Mouse (Mus musculus): ENCODE results near the gene Zmiz1.

Zmiz1 gene

DNA sequence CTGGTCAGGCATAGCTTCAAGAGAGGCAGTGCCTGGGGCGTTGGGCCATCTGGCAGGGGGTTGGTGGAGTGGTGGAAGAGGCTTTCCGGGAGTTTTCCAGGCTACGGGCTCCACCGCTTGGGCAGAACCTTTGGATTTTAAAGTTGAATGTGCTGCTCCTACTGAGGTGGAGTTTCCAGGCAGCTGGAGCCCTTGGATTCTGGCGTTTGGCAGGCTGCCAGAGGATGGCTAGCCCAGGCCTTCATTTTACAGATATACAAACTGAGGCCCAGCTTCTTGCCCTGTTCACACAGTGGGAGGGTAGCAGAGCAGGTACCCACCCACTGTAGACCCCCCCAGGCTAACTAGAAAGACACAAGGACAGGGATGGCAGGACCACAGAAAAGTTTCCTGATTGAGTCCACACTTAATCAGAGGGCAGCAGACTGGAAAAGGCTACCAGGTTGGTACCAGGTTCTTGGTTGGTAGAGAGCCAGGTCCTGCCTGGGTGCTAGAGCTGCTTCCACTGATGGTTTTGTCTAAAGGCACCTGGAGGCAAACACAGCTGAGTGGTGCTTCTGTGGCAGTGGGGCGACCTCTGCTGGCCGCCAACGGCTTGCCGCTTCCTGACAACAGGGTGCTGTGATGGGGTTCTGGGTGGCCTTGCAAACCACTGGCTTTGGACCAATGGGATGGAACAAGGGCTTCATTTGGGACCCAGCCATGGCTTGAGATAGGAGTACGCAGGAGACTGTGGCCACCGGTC, 106.5 kb downstream of the Zmiz1 start:
- peak; percentile 90 for DNase-seq

DNA sequence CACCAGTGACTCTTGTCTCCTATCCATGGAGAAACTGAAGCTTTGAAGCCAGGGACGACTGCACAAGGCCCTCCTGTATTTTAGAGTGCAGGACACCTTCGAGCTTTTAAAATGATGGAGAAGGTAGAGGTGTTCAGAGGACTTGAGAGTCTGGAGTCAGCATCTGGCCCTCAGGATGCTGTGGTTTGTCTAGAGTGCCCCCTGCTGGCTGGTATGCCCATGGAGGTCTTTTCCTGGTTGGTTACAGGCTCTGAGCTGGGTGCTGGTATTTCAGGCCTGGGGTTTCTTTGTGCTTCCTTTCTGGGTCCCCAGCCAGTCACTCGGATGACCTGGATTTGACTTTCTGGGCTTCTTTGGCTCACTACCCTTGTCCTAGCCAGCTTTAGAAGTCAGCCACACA, 108.3 kb downstream of the Zmiz1 start:
- DNase-seq: peak; percentile 69

- no peak for DNase-seq
Measured at GRCm38 (mm10) chr14:25567837-25568236, 108.9 kb downstream of the Zmiz1 start.

DNA sequence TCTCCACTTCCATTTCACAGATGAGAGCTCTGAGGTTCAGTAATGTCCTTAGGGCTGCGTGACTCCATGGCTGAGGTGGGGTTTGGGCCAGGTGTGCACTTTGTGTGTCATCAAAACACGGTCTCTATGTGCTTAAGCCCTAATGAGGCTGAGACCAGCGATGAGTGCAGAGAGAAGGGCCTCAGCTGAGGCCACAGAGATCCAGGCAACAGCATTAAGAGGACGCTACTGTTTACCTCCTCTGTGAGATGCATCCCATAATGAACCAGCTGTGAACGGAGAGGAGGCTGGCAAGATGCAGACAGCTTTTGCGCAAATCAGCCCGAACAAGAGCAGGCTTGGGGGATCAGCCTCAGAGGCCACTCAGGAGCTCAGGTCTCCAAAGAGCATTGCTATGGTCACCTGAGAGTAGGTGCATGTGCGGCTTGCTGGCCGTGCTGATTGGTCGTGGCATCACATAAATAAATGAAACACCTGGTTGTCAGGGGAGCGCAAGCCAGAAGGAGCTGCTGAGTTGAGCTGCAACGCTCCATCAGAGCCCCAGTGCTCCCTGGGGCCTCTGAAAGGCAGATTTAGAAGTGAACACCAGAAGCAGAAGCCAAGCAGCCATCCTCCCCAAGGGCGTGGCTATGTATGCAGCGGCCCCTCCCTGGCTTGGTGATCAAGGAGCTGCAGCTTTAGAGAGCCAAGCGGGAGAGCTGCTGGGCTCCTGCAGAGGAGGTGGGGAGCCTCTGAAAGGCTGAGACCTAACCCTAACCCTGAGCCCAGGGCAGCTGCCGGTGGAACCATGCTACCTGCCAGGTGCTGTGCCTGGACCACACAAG, 115.3 kb downstream of the Zmiz1 start:
- no peak for DNase-seq

DNA sequence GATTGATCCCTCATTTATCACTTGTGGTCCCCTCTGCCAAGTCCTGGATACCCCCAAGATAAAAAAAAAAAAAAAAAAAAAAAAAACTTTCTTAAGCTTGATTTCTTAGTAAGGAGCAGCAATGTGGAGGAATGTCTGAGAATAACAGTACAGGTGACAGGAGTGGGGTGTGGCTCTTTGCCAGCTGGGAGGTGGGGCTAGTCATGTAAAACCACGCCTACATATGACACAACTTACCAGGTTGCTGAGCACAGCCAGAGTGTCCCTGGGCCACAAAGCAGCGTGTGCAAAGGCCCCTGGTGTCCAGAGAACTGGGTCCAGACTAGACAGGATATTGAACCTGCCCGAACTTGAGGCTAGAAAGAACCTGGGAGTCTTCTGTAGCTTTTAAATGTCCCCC, 117.7 kb downstream of the Zmiz1 start:
- no peak for DNase-seq

DNA sequence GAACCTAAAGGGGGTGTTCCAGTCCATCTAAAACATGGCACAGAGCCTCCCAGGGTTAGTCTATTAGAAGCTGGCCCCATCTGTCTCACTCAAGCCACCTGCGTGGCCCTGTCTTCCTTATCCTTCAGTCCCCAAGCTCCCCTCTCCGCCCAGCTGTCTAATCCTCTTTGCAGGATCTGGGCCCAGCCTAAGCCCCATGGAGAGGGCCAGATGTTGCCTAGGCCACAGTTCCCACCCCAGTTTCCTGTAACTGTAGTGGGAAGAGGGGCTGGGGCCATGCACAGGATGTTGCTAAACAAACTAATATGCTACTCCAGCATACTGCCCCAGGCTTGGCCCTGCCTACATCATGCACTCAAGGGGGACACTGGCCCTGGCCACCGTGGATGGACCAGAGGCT, 118.4 kb downstream of the Zmiz1 start:
- DNase-seq: no peak

DNA sequence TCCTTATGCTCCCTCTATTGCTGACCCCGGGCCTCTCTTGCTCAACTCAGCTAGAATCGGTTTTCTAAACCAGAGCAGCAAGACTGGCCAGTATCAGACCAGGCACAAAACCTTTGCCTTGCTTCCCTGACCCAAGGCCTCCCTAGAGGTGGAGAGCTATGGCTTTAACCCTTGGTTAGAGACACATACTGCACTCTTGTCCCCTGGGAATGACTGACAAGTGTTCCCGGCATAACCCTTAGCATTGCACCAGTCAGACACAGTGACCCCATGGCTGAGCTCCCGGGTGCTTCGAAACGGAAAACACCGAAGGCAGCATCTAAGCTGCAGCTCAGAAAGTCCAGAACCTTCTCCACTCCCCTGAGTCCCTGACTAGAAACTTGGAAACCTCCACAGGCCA, 120.6 kb downstream of the Zmiz1 start:
- DNase-seq: no peak

DNA sequence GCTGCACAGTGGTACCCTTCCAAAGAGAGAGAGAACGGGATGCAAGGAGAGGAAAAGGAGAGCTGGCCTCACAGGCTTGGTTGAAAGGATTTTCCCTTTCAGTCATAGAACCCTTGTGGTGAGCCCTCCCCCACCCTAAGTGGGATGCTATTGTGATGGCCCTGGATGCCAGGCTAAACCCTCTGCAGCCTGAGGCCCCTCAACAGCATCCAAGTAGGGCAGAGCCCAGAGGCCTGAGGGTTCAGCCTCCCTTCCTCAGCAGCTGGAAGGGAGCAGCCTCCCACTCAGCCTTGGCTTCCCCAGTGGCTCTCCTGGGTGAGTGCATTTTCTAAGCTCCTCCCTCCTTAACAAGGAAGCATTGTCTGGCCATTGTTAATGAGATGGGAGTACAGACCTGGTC, 121.4 kb downstream of the Zmiz1 start:
- no peak for DNase-seq

DNA sequence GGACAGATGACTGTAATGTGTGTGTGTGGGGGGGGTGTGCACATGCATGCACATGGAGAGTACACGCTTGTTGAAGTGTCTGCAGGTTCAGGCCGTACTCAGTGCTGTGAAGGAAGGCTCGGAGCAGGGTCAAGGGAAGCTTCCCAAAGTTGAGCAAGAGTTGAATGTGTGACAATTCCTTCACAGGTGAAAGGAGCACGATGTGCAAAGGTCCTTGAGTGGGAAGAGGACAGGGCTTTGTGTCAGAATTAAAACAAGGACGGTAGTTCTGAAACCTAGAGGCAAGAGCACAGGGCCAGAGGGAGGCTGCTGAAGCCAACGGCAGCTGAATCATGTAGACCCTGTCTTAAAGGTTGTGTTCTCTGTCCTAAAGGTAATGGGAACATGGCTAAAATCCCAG, 123.6 kb downstream of the Zmiz1 start:
- DNase-seq: no peak

DNA sequence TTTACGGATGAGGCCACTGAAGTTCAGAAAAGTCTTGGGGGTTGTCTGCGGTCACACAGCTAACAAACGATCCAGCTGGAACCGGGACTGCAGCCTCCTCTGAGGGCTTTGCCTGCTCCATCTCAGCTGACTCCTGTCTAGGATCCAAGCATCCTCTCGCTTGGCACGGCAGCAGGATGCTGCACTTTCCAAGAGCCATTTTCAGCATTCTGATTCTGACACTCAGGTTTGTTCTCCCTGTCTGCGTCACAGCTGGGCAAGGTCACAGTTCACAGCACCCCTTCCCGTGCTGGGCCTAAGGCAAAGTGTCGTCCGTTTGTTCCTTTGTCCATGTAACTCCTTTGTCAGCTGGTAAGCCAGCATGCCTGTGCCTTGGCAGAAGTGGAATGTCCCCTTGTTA, 124.9 kb downstream of the Zmiz1 start:
- peak; percentile 54 for DNase-seq

- DNase-seq: peak; percentile 62
Measured at GRCm38 (mm10) chr14:25585545-25586301, 126.7 kb downstream of the Zmiz1 start.

GRCm38 (mm10) chr14:25586846-25587486, 128.0 kb downstream of the Zmiz1 start:
- DNase-seq: no peak

DNA sequence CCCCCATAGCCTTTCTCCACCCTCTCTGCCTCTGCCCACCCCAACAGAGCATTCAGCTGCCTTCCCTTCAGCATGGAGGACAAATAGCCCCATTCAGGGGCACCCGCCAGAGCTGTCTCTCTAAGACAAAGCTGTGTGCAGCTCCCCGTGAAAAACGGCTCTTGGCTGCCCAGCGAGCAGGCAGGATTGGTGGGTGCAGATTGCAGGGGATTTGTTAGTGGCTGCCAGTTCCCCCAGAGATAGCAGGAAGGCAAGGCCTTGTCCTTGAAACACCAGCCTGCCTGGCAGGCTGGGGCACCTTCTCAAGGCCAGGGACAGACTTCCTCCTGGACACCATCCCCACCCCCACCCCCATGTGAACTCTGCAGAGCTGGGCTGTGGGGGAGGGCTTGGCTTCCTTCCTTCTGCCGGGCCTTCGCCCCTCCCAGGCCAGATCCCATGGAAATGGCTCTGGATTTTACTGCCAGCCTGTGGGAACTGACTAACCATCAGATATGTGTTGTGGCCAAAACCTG, 128.6 kb downstream of the Zmiz1 start:
- no peak for DNase-seq

DNA sequence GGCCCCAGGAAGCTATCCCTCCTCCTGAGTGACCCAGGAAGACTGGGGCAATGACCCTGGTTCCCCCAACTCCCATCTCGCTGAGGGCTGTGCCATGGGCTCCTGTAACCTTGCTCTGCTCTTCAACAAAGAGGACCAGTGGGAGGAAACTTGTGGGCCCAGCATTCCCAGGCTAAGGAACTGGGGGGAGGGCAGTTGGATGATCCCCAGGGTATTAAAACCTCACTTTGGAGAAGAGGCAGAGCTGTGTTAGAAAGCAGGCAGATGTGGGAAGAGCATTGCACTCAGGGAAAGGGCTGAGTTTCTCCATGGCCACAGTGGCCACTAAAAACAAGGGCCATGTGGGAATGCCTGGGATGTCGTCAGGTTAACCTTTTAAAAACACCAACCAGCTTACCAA, 129.2 kb downstream of the Zmiz1 start:
- DNase-seq: no peak

DNA sequence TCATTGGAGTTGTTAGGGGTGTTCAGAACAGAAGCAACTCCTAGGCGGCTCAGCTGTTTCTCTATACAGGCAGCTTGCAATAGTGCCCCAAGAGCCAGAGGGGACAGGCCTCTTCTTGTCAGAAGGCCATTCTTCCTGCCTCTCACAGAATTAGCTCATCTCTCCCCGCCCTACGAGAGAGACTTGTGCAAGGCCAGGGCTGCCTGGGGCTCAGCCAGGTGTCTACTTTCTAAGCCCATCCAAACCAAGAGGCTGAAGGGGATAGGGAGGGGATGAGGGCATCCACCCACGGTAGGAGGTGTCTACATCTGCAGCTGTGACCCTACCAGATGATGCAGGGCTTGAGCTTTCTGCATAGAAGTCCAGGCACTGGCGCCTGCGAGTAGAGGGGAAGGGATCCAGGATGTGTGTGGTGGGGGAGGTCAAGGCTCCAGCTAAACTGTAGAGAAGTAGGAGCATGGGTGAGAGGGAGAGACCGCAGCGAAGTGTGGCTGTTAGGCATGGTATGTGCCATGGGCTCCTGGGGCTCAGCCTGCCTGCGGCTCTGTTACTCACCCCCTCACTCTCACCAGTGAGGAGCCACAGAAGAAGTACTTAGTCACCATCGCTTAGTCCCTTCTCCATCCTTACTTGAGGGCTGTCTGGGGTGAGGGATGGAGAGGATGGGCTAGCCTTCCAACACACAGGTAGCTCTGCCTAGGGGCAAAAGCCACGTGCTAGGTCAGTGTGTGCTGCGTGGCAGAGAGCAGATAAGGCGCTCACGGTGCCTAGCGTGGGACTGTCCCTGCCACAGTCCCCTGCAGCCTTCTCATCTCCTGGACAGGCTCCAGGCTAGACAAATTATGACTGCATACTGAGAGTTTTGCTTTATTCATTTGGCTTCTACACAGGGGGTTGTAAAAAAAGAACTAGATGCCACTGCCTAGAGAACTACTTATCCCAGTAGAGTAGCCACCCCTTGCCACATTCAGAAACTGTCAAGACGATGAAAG, 130.3 kb downstream of the Zmiz1 start:
- peak; percentile 57 for DNase-seq

DNA sequence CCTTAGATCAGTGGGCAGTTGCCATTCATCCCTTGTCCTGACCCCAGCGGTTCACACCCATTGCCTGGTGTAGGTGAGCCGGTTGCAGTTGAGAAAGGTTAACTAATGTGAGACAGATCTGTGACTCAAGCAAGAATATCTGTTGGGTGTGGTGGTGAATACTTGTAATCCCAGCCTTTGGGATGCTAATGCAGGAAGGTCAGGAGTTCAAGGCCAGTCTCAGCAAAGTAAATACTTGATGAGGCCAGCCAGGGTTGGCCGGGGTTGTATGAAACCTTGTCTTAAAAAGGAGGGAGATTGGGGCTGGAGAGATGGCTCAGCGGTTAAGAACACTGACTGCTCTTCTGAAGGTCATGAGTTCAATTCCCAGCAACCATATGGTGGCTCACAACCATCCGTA, 132.0 kb downstream of the Zmiz1 start:
- no peak for DNase-seq

DNA sequence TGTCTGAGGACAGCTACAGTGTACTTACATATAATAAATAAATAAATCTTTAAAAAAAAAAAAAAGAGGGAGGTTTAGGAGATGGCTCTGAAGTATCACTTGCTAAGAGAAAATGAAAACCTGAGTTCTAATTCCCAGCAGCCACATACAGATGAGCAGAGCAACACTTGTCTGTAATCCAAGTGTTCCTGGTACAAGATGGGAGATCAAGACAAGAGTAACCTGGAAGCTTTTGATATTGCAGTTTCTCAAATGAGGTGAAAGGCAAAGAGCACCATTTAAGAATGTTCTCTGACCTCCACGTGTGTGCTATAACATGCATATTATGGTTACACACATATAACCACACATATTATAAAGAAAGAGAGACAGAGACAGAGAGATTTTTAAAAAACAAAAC, 132.4 kb downstream of the Zmiz1 start:
- no peak for DNase-seq

GRCm38 (mm10) chr14:25592522-25592921, 133.5 kb downstream of the Zmiz1 start:
- no peak for DNase-seq

- no peak for DNase-seq
Measured at GRCm38 (mm10) chr14:25593876-25594275, 134.9 kb downstream of the Zmiz1 start.

- DNase-seq: no peak
Measured at GRCm38 (mm10) chr14:25594611-25595010, 135.6 kb downstream of the Zmiz1 start.

DNA sequence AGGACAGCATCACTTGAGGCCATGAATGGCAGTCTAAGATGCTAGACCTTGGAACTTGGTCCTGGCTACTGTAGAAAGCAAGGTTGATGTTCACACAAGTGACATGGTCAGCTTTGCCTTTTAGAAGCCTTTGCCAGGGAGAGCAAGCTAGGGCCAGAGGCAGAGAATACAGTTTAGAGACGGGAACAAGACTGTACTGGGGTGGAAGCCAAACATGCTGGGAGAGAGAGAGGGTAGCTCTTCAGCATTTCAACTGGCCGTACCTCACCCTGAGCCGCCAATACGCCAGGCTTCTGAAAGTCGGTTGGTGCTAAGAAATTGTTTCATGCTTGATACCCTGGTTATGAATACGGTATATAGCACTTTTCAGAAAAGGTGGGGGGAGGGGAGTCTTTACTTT, 140.0 kb downstream of the Zmiz1 start:
- DNase-seq: no peak

GRCm38 (mm10) chr14:25599934-25600333, 140.9 kb downstream of the Zmiz1 start:
- peak; percentile 53 for DNase-seq

All from cerebellum, adult 8-10 months (tissue).